Comparison of ENCODE assay signal across 8 mouse cellular contexts in genomic region chr6:113000666-113001287, GRCm38 (mm10). TPM values are rescaled to one million over a fixed set of nuclear protein-coding genes. Genes with fewer than 3 reads are reported as not detected.
DNase-seq lines count a peak whose midpoint lies in the region; ATAC-seq and TF ChIP-seq lines count a peak whose summit lies in the region.

No protein-coding gene starts in this region.

- no peaks in the 10 kb centered on the region for H3K79me2 ChIP-seq in heart, adult 2 months (replicated peaks; ENCODE audit: control insufficient read depth, insufficient read depth, low read length)

- no peaks in the 10 kb centered on the region for H3K36me3 ChIP-seq in embryonic facial prominence, embryonic 12.5 days
- H3K36me3 ChIP-seq in heart, adult 2 months (ENCODE audit: control insufficient read depth, insufficient read depth, low read length): no peaks in the 10 kb centered on the region
- no peaks in the 10 kb centered on the region for H3K36me3 ChIP-seq in kidney, adult 2 months (ENCODE audit: control insufficient read depth, insufficient read depth, low read length)
- no peaks in the 10 kb centered on the region for H3K36me3 ChIP-seq in limb, embryonic 11.5 days (ENCODE audit: control insufficient read depth, insufficient read depth, low read length)
- no peaks in the 10 kb centered on the region for H3K36me3 ChIP-seq in midbrain, embryonic 14.5 days (ENCODE audit: control insufficient read depth, insufficient read depth, low read length)

- peak; percentile 55 for DNase-seq in 3134 (ENCODE audit: extremely low read depth, insufficient read length, low spot score)
- DNase-seq in adrenal gland, postnatal 36 days: peak; percentile 89 to 93
- DNase-seq in heart, adult 2 months: peak; percentile 82 to 83
- DNase-seq in kidney, adult 2 months: peak; percentile 87
- peak; percentile 90 for DNase-seq in limb, embryonic 11.5 days (ENCODE audit: low spot score)
- DNase-seq in midbrain, embryonic 14.5 days: peak; percentile 96
- DNase-seq in spleen, adult 18-20 months: peak; percentile 45 to 76

- no peak overlapping the region for H3K9ac ChIP-seq in embryonic facial prominence, embryonic 12.5 days
- H3K9ac ChIP-seq in heart, adult 2 months (ENCODE audit: low read depth, low read length): no peak overlapping the region
- no peak overlapping the region for H3K9ac ChIP-seq in limb, embryonic 11.5 days (ENCODE audit: low read length)
- no peak overlapping the region; the same call in 1 of the 2 replicates for H3K9ac ChIP-seq in midbrain, embryonic 14.5 days (replicated peaks; ENCODE audit: low read length)

- no peak overlapping the region for H3K4me2 ChIP-seq in embryonic facial prominence, embryonic 12.5 days (replicated peaks)
- H3K4me2 ChIP-seq in limb, embryonic 11.5 days (ENCODE audit: low read depth, severe bottlenecking): no peak overlapping the region
- peak overlapping the region; percentile 33 for H3K4me2 ChIP-seq in midbrain, embryonic 14.5 days (ENCODE audit: low read length)

- no peak overlapping the region for H3K27ac ChIP-seq in embryonic facial prominence, embryonic 12.5 days
- H3K27ac ChIP-seq in heart, adult 2 months: no peak overlapping the region
- no peak overlapping the region for H3K27ac ChIP-seq in kidney, adult 2 months (ENCODE audit: insufficient read depth, low read depth, low read length)
- no peak overlapping the region for H3K27ac ChIP-seq in limb, embryonic 11.5 days (replicated peaks; ENCODE audit: low read depth, low read length)
- no peak overlapping the region; the same call in 1 of the 2 replicates for H3K27ac ChIP-seq in midbrain, embryonic 14.5 days (replicated peaks; ENCODE audit: low read depth, low read length)

- ATAC-seq in embryonic facial prominence, embryonic 12.5 days (ENCODE audit: insufficient number of reproducible peaks, insufficient read depth, low FRiP score, low TSS enrichment): peak; percentile 84
- ATAC-seq in limb, embryonic 11.5 days (ENCODE audit: insufficient number of reproducible peaks, low FRiP score, low TSS enrichment, low read depth): peak; percentile 77
- peak; percentile 91 for ATAC-seq in midbrain, embryonic 14.5 days (ENCODE audit: low FRiP score, low TSS enrichment)

- H3K4me1 ChIP-seq in embryonic facial prominence, embryonic 12.5 days: no peaks in the 10 kb centered on the region
- no peaks in the 10 kb centered on the region for H3K4me1 ChIP-seq in heart, adult 2 months (ENCODE audit: control insufficient read depth, insufficient read depth, low read length)
- H3K4me1 ChIP-seq in kidney, adult 2 months (ENCODE audit: control insufficient read depth, insufficient read depth, low read length): no peaks in the 10 kb centered on the region
- no peaks in the 10 kb centered on the region for H3K4me1 ChIP-seq in limb, embryonic 11.5 days (ENCODE audit: control insufficient read depth, insufficient read depth, low read length)
- peaks cover 4% of the 10 kb centered on the region; the same call in 1 of the 2 replicates for H3K4me1 ChIP-seq in midbrain, embryonic 14.5 days (ENCODE audit: control insufficient read depth, insufficient read depth, low read length)

- peak; percentile 92 for TF ChIP-seq CTCF in heart, adult 2 months (IDR thresholded peaks at IDR 0.05)
- peak; percentile 97 for TF ChIP-seq CTCF in kidney, adult 2 months (conservative IDR thresholded peaks at IDR 0.05; ENCODE audit: insufficient read depth, insufficient read length, low read depth, low read length)

- 0 out of 2 replicates have a peak, but pooled peaks cover 2% of the 10 kb centered on the region for H3K27me3 ChIP-seq in embryonic facial prominence, embryonic 12.5 days
- H3K27me3 ChIP-seq in heart, adult 2 months (ENCODE audit: control insufficient read depth, insufficient read depth, low read length): no peaks in the 10 kb centered on the region
- no peaks in the 10 kb centered on the region for H3K27me3 ChIP-seq in kidney, adult 2 months (replicated peaks; ENCODE audit: control insufficient read depth, insufficient read depth, low read length)
- no peaks in the 10 kb centered on the region for H3K27me3 ChIP-seq in limb, embryonic 11.5 days (ENCODE audit: control insufficient read depth, insufficient read depth, low read length)
- H3K27me3 ChIP-seq in midbrain, embryonic 14.5 days (ENCODE audit: control insufficient read depth, insufficient read depth, low read length): no peaks in the 10 kb centered on the region

- H3K9me3 ChIP-seq in embryonic facial prominence, embryonic 12.5 days: no peaks in the 10 kb centered on the region
- no peaks in the 10 kb centered on the region for H3K9me3 ChIP-seq in limb, embryonic 11.5 days (ENCODE audit: control insufficient read depth, low read length)
- no peaks in the 10 kb centered on the region for H3K9me3 ChIP-seq in midbrain, embryonic 14.5 days (ENCODE audit: control insufficient read depth, low read length)

- H3K4me3 ChIP-seq in embryonic facial prominence, embryonic 12.5 days: no peak overlapping the region
- H3K4me3 ChIP-seq in heart, adult 2 months: no peak overlapping the region
- H3K4me3 ChIP-seq in kidney, adult 2 months (ENCODE audit: insufficient read depth, low read depth, low read length): no peak overlapping the region
- H3K4me3 ChIP-seq in limb, embryonic 11.5 days (ENCODE audit: low read depth, low read length): no peak overlapping the region
- H3K4me3 ChIP-seq in midbrain, embryonic 14.5 days (replicated peaks; ENCODE audit: low read depth, low read length): no peak overlapping the region

- peak; percentile 86 for TF ChIP-seq EP300 in heart, adult 2 months (IDR thresholded peaks at IDR 0.05; ENCODE audit: insufficient read depth, low read depth, low read length)

- intact Hi-C loops in heart, adult 2 months (cut with DNase I): loop anchor here (1.0 to 5.0 kb wide), 3 partner anchors 300 to 793 kb away; no protein-coding TSS in a partner anchor

- no peak for TF ChIP-seq POLR2A in heart, adult 2 months (IDR thresholded peaks at IDR 0.05; ENCODE audit: insufficient read depth, low read depth, low read length)
- TF ChIP-seq POLR2A in kidney, adult 2 months (IDR thresholded peaks at IDR 0.05; ENCODE audit: low read depth, low read length): no peak

- WGBS in embryonic facial prominence, embryonic 12.5 days: 37% methylated on average over 11 of the region's 11 CpGs
- WGBS in heart, adult 2 months: 28% methylated on average over 11 of the region's 11 CpGs
- 33% methylated on average over 11 of the region's 11 CpGs for WGBS in kidney, adult 2 months
- 39% methylated on average over 11 of the region's 11 CpGs for WGBS in limb, embryonic 11.5 days
- WGBS in midbrain, embryonic 14.5 days: 25% methylated on average over 11 of the region's 11 CpGs

RNA-seq across cellular contexts. Expression of gene Thumpd3, which starts 45.2 kb away (rescaled TPM):
- total RNA-seq in adrenal gland, postnatal 36 days (2021): 10 to 100 TPM; 39.9 to 43.1 TPM
- polyA plus RNA-seq in embryonic facial prominence, embryonic 12.5 days (2016; fragmentation: Nextera tagmentation; extraction: Ambion mirVana): 50.8 and 52.6 TPM in 2 replicates
- 10 to 100 TPM; 17.5 to 19.9 TPM for total RNA-seq in heart, adult 2 months (2021)
- 5.0 and 13.1 TPM in 2 replicates for polyA plus RNA-seq in heart, adult 2 months (2012; rRNA removed)
- 6.5 and 9.3 TPM in 2 replicates for polyA plus RNA-seq in kidney, adult 2 months (2012; rRNA removed)
- 40.9 and 42.4 TPM in 2 replicates for polyA plus RNA-seq in limb, embryonic 11.5 days (2014; fragmentation: Nextera tagmentation; extraction: Ambion mirVana)
- polyA plus RNA-seq in midbrain, embryonic 14.5 days (2014; fragmentation: Nextera tagmentation; extraction: Ambion mirVana): 48.3 and 50.0 TPM in 2 replicates

RNA-seq across cellular contexts. Expression of gene Srgap3, which starts 53.7 kb away (rescaled TPM):
- 10 to 100 TPM; 17.1 to 26.3 TPM for total RNA-seq in adrenal gland, postnatal 36 days (2021)
- 8.9 and 9.0 TPM in 2 replicates for polyA plus RNA-seq in embryonic facial prominence, embryonic 12.5 days (2016; fragmentation: Nextera tagmentation; extraction: Ambion mirVana)
- 1 to 10 TPM in 1 of 2 experiments, under 1 TPM in 1; 0.42 to 1.4 TPM for total RNA-seq in heart, adult 2 months (2021)
- 0.61 and 0.82 TPM in 2 replicates for polyA plus RNA-seq in heart, adult 2 months (2012; rRNA removed)
- polyA plus RNA-seq in kidney, adult 2 months (2012; rRNA removed): 5.5 and 5.8 TPM in 2 replicates
- polyA plus RNA-seq in limb, embryonic 11.5 days (2014; fragmentation: Nextera tagmentation; extraction: Ambion mirVana): 4.8 and 5.3 TPM in 2 replicates
- polyA plus RNA-seq in midbrain, embryonic 14.5 days (2014; fragmentation: Nextera tagmentation; extraction: Ambion mirVana): 58.6 and 68.8 TPM in 2 replicates
